Mouse (Mus musculus) retina, postnatal 7 days (tissue): ENCODE data around the gene Vamp1.
A peak's percentile ranks its signal among the peaks of the same experiment; 100 is the strongest.

Source experiments
- DNase-seq: peaks from one replicate; pipeline ENCODE4 v3.0.0-alpha.2; 2012; ENCODE audit warnings: low read depth, low spot score

Gene Vamp1

DNA sequence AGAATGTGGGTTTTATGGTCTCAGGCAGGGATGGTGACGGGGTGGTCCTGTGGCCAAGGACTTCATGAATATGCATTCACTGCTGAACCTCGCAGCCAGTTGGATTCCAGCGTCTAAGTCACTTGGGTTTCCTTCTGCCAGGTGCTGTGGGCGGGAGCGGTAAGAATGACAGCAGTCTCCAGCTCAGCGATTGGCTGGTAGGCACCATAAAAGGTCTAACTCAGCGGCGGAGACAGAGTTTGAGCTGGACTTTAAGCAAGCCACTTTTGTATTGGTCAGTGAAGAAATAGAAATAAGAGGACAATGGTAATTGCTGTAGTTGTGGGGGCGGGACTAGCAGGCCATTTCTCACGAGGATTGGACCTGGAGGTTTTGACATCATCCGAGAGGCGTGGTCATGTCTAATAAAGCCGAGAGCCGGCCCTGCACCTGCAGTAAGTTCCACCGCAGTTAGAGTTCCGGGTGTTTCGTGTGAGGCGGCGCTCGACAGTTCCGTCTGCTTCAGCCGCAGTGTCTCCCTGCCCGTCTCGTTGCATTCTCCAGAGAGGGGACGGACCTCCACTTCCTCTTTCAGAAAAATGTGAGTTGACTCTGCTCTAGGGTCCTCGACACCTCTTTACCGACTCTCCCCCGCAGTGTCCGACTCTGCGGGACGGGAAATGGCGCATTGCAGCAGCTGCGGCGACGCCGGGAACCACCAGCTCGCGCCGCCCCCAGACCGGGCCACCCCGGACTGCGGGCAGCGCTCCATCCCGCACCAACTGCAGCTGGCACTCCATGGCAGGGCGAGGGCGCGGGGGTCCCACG is at the start of gene Vamp1:
Vamp1 (plus strand) TSS at position 404 of the 807 bp plus-strand sequence.
- DNase-seq = peak; percentile 91

DNA sequence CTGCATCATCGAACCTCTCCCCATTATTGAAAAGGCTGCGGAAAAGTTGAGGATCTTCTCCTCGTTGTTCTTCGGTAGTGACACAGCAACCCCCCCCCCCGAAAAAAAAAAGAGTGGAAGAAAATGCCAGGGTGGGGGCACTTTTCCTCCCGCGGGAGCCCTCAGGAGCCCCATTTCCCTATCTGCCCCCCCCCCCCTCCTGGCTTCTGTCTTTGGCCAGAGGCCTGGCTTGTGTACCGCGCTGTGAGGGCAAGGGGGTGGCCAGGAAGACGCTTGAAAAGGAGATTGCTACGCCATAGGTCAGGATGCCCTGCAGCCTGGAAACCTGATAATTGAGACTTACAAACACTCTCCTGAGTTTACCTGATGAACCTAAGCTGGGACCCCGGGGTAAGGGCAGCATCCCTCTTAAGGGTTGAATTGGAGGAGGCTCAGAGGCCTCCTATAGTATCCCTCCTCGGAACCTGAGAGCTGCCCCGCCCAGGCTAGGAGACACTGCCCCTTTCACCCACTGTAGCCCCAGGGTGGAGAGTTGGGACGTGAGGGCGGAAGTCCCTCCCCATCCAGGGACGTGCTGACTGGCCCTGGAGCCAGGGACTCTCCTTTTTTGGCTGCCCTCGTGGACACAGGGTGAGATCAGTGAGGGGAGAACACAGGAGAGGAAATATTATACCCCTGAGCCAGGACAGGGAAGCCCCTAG is 49.1 kb upstream of the Vamp1 start, which contains the start of gene Gapdh:
Gapdh (minus strand) TSS at position 417 of the 701 bp plus-strand sequence.
- no peak for DNase-seq

DNA sequence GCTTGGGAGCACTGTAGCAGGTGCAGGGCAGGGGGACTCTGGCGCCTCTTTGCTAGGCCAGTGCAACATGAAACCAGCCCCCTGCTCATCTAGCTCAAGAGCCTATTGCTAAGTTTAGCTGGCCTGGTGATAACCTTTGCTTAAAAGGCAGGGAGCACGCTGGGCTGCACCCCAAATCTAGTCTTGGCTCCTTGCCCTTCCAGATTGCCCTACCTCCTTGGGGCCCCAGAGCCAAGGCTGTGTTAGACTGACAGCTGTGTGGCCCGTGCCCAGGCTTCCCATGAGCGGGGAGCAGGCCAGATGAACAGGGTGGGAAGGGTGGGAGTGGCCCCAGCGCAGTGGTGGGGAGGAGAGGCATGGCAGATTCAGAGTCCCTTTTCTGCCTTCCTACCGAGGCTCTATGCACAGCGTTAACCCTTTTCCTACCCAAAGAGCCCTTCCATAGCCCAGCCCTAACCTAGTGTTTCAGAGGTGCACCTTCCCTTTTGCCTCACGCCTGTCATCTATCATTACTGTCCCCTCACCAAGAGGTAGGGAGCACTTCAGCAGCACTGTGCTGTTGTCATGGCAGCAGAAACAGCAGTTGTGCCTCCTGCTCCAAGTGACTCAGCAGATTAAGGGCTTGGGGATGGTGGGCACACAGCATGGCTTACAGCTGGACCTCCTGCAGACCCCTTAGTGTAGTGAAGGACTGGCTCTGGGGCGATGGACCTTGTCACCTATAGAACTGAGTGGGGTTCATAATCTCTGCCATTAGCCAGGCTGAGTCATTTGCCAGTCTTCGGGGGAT is 48.3 kb upstream of the Vamp1 start:
- no peak for DNase-seq

DNA sequence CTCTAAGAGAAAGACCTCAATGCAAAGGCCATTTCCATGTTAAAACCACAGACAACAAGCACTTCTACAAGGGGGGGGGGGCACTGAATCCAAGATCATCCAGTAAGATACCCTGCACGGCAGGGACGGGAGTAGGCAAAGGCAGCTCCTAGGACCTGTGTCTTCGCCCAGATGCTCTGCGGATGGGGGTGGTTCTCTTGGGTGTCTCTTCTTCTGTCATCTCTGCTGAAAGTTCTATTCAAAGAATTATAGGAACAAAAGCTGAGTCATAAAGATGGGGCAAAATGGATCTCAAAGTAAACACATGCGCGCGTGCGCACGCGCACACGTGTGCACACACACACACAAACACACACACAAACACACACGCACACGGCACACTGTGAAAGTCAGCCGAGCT is 47.3 kb upstream of the Vamp1 start:
- no peak for DNase-seq

DNA sequence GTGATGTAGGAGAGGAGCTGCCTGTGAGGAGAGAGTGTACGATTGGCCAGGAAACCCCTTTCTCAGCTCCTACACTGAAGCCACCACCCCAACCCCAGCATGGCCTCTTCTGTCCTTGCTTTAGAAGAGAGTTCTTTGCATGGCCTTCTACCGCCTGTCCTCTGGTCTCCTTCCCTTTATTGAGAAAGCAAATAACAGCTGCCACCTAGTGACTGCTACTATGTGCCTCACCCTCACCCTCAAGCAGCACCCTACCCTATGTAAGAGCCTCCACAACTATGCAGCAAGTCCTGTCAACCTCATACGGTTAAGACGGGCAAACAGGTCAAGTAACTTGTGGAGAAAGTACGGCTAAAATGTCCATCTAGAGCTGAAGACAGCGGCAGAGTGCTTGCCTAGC is 45.2 kb upstream of the Vamp1 start:
- no peak for DNase-seq

DNA sequence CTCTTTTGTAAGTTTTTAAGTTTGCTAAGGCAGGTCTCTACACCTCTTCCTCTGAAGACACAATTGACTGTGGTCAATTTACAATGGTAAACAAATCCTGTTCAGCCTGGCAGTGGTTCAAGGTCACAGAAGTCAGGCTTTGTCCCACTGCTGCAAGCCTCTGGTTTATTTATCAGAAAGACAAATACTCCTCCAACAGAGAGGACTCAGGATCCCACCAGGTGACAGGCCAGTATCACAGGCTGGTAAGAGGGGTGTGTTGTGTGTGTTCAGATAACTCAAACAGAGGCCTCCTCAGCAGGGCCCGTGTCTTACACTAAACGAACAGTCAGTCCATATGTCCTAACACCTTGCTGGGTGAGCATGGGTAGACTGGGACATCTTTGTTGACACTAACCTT is 42.9 kb upstream of the Vamp1 start:
- DNase-seq = no peak

- DNase-seq = no peak
Observed at GRCm38 (mm10) chr6:125173256-125173655, 42.1 kb upstream of the Vamp1 start.

GRCm38 (mm10) chr6:125175469-125175868 is 39.9 kb upstream of the Vamp1 start:
- DNase-seq = no peak

- no peak for DNase-seq
Observed at GRCm38 (mm10) chr6:125179601-125180000, 35.8 kb upstream of the Vamp1 start.

- no peak for DNase-seq
Observed at GRCm38 (mm10) chr6:125182133-125182532, 33.2 kb upstream of the Vamp1 start.

- DNase-seq = no peak
Observed at GRCm38 (mm10) chr6:125186203-125186602, 29.1 kb upstream of the Vamp1 start.

- no peak for DNase-seq
Observed at GRCm38 (mm10) chr6:125190816-125191215, 24.5 kb upstream of the Vamp1 start.

GRCm38 (mm10) chr6:125191332-125192015 is 23.9 kb upstream of the Vamp1 start, which contains the start of the genes Ncapd2 and Mrpl51:
Ncapd2 (minus strand) TSS chr6:125191701.
Mrpl51 (plus strand) TSS chr6:125191801.
- DNase-seq = peak; percentile 96

- DNase-seq = peak; percentile 93
Observed at GRCm38 (mm10) chr6:125192016-125192714, 23.2 kb upstream of the Vamp1 start.

DNA sequence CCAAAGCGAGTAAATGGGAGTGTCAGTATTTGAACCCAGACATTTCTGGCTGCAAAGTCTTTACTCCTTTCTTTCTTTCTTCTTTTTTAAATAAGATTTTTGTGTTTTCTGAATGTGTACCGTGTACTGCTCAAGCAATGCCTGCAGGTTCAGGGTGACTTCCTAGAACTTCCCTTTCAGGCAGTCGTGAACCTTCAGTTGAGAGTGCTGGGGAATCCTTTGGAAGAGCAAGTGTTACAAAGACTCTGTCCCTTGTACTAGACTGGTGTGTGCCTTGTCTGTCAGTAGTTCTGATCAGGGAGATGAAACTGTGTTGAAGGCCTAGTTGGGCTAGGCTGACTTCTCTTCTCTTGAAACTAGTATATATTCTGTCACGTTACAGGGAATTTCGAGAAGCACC is 22.5 kb upstream of the Vamp1 start:
- no peak for DNase-seq

DNA sequence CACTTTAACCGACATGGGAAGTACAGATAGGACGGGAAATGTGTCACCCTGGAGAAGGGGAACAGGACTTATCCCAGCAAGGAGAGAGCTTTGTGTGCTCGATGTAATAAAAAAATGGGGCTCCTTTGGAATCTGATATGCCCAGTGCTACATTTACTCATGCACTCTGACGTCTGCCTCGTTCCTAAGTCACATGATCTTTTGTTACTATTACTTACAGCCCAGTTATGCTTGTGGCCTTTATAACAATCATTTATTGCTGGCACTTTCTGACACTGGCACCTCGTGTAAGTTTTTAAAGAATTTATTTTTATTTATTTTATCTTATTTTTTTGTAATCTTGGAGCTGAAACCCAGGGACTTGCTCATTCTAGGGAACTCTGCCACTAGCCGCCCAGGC is 22.0 kb upstream of the Vamp1 start:
- no peak for DNase-seq

DNA sequence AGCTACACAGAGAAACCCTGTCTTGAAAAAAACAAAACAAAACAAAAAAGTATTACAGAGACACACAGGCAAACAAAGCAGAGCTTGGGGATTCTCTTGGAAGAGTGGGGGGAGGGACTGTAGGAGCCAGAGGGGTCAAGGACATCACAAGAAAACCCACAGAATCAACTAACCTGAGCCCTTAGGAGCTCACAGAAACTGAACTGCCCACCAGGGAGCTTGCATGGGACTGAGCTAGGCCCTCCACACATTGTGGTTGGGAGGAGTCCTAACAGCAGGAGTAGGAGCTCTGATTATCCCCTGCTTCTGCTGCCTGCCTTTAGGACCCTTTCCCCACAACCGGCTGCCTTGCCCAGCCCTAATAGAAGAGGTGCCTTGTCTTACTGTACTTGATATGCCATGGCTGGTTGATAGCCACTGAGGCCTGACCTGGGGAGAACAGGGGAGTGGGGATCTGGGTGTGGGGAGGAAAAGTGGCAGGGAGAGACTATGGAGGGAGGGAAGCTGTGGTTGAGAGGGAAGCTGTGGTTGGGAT is 19.7 kb upstream of the Vamp1 start:
- DNase-seq = no peak

GRCm38 (mm10) chr6:125196301-125196700 is 19.1 kb upstream of the Vamp1 start:
- no peak for DNase-seq

DNA sequence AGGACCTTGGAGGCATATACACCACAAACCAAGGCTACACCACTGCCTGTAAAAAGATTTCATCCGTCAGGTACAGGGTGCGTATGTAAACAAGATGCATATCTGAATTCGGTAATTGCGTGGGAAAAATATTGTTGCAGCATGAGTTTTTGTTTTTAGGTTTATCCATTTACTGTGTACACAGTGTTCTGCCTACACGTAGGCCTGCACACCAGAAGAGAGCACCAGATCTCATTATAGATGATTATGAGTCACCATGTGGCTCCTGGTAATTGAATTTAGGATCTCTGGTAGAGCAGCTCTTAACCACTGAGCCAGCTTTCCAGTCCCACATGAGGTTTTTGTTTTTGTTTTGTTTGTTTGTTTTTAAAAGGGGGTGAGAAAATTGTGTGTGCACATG is 18.2 kb upstream of the Vamp1 start:
- DNase-seq = no peak

- no peak for DNase-seq
Observed at GRCm38 (mm10) chr6:125210436-125210835, 4.9 kb upstream of the Vamp1 start.

- no peak for DNase-seq
Observed at GRCm38 (mm10) chr6:125212621-125213020, 2.7 kb upstream of the Vamp1 start.
